Mouse (Mus musculus) CD8-positive naive resting alpha-beta T cell, adult 2 months (primary cell): ENCODE data around the gene Atp10a.

Experiments
- DNase-seq, 2 experiments: peaks; one replicate each; pipeline ENCODE4 v3.0.0; 2022; ENCODE audit warnings: low read depth in 2 of 2, low spot score in 2 of 2

Gene Atp10a

DNA sequence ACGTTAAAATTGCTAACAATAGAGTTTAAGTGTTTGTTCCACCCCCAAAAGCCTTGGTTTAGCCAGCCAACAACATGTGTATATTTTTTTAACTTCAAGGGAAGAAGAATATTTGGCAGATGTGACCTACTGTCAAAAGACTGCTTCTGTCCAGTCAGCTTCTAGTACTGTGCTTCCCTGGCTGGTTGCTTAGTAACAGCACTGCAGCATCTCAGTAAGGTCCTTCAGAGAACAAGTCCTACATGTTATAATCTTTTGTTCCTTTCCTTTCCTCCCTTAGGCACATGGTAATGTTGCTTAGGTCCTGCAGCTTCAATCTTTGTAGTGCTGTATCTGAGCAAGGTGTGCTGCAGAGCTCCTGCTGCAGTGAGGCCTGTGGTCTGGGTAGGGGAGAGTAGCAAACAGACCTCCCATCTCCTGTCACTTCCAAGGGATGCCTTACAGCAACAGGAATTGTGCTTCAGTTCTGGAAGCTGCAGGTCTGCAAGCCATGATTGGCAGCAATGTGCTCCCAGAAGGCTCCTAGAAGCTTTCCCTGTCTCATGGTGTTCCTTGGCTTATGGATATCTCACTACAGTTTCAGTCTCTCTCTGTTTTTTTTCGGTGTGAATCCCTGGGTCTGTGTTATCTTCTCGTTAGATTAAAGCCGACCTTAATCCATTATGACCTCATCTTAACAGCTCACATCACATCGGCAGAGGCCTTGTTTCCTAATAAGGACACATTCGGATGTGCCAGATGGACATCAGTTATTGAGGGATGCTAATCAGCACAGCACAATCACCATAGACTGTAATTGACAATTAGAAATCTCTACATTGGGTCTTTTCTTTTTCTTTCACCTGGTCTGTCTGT lies 34.3 kb downstream of the Atp10a start:
- no peak for DNase-seq

- DNase-seq: no peak
Observed at GRCm38 (mm10) chr7:58690997-58691596, 35.1 kb downstream of the Atp10a start.

DNA sequence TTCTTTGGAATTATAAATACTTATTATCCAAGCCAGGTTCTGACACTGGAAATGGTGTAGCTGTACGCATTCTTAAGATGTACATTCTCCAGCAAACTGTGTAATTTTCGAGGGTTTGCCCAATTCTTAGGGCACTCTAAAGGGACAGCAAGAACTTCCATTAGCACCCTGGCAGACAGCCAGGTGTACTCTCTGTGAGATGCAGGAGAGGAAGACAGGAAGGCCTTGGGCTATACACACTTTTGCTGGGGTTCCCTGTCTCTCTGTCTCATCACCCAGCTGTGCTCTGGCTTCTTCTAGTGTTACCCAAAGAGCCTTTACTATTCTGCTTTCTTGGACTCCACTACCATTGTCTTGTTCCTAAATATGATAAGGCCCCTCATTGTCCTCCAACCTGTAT lies 36.7 kb downstream of the Atp10a start:
- no peak for DNase-seq

DNA sequence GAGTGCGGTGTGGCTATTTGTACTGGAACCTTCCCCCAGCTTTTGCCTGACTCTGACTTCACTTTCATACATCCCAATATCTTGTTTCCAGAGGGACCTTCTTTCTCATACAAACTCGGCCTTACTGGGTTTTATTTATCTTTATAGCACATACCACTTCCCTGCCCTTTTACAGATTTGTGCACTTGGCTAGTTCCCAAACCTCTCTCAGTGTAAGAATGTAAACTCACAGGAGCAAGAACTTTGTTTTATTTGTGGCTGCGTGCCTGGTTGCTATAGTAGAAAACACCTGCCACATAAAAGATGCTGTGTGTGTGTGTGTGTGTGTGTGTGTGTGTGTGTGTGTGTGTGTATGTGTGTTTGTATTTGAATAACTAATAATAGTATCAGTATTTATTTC lies 37.4 kb downstream of the Atp10a start:
- DNase-seq: no peak

GRCm38 (mm10) chr7:58695661-58696060 lies 39.7 kb downstream of the Atp10a start:
- DNase-seq: no peak

GRCm38 (mm10) chr7:58697092-58697491 lies 41.1 kb downstream of the Atp10a start:
- DNase-seq: peak; percentile 30 to 47

DNA sequence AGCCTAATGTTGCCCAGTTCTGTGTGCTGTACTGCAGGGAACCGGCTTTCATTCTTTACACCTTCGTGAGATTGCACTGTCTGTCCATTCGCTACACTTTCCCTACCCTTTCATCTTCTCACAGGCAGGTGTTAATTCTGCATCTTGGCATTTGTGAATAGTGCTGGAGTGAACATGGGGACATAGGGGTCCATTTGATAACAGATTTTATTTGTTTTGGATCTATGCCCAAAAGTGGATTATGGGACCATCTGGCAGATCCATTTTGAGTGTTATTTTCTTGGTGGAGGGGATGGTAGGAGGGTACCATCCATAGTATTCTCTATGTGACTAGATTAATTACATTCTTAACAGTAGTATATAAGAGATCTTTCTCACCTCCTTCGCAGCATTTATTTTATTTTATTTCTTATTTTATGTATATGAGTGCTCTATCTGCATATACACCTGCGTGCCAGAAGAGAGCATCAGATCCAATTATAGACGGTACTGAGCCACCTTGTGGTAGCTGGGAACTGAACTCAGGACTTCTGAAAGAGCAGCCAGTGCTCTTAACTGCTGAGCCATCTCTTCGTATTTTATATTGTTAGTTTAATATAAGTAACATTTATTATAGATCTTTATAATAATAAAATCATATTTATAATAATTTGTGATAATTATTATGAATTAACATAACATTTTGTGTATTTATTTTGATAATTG lies 42.9 kb downstream of the Atp10a start:
- DNase-seq: no peak

- peak; percentile 30 to 49 for DNase-seq
Observed at GRCm38 (mm10) chr7:58701311-58701710, 45.3 kb downstream of the Atp10a start.

DNA sequence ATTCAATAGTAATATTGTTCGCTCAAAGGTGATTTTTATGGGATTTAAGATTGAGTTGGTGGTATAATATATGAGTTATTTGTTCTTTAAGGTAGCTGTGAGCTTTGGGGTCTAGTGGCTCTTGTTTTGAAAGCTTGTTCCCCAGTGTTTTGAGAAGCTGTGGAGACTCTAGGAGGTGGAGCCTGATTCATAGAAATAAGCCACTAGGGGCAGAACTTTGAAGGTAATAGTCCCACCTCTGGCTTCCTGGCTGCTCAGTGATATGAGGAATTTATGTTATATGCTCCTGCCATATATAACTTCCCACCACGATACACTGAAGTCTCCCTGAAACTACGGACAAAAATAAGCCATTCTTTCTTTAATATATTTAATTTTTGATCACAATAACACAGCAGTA lies 49.2 kb downstream of the Atp10a start:
- DNase-seq: no peak

- DNase-seq: no peak
Observed at GRCm38 (mm10) chr7:58709306-58709705, 53.3 kb downstream of the Atp10a start.

- DNase-seq: no peak
Observed at GRCm38 (mm10) chr7:58710312-58710711, 54.3 kb downstream of the Atp10a start.

DNA sequence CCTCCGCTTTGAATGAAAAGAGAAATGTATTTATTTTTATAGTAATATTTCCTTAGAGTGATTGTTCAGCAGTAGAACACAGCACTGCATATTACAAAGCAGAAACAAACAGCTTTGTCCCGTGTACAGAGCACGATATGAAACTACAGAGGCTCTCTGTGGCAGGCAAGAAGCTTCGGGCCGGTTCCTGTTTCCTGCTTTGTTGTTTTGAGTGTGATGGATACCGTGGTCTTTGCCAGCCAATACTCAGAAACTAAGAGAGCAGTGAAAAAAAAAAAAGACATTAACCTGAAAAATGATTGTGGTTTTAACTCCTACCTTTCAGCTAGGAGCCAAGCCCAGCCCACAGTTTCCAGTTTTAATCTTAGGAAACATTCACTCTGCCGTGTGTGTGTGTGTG lies 55.8 kb downstream of the Atp10a start:
- peak in 1 of 2 experiments; percentile 37 for DNase-seq

- DNase-seq: no peak
Observed at GRCm38 (mm10) chr7:58715576-58716144, 59.7 kb downstream of the Atp10a start.

GRCm38 (mm10) chr7:58716626-58717025 lies 60.7 kb downstream of the Atp10a start:
- DNase-seq: no peak

DNA sequence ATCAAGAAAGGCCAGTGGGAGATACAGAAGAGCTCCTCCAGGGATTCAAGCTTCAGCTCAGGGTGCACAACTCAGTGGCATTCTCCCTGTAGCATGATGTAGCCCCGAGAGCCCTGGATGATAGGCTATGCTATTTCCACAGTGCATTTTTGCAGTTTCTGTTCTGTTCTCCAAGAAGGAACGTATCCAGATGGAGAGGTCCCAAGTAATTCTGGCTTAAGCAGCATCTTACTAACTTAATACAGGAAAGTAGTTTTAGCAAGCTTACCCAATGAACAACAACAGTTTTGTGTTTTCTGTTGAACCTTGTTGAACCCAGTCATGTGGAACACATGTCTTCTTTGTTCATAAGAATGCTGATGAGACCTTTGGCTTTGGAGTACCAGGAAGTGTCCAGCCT lies 62.6 kb downstream of the Atp10a start:
- no peak for DNase-seq

DNA sequence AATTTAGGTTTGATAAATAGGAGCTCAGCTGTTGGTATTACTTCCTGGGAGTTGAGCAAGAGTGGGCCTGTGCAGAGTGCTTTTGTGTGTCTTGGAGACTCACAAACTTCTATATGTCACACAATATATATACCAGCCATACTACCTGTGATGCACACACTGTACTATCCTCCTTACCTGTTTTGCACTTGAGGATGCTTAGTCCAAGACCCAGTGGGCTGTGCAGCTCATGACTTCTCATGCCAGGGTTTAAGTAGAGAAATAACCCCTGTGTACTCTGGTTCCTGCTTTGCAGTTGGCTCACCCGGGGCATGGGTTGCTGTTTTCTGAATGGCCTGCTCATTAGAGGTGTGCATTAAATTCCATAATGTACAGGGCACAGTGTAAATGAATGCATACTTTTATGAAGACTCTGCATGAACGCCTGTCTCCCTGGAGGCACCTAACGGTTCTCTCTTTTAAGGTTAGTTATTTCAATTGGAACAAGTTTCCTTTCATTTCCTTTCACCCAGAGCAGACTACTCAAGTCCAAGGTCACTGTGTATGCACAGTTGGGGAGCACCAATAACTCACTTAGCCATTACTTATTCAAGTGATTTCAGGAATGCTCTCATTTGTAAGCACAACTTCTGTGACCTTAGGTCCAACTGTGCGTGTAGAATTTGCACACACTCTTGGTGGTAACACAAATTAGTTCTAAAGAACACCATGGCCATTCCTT lies 63.4 kb downstream of the Atp10a start:
- no peak for DNase-seq

DNA sequence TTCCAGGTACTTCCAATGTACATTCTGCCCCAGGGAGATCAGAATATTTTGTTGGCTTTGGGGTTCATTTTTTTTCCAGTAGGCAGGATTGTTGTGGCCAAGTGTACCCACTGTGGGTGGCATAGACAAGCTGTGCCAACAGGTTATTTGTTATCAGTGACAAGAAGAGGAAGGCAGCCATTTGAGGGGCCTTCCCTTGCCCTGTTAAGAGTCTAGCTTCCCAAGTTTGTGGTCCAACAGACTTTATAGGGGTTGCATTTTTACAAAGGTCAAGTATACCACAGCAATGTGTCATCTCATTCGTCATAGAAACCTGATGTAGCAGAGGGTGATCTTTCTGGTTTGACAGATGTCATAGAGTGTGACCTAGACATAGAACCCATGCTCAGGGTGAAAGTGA lies 66.3 kb downstream of the Atp10a start:
- DNase-seq: no peak

- DNase-seq: no peak
Observed at GRCm38 (mm10) chr7:58730201-58730600, 74.2 kb downstream of the Atp10a start.

DNA sequence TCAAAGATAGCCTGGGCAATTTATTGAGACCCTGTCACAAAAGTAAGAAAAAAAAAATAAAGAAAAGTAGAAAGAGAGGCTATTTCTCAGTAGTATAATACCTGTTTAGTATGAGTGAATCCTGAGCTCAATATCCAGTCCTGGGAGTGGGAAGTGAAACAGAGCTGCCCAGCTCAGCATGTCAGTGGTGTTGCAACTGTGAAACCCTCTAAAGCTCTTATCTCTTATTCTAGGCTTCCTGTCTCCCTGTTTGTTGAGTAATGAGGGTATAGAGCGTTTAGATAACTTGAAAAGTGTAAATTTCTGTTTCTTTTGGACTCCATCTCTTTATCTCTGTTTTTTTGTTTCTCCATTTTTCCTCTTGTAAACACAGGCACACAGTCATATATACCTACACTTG lies 74.9 kb downstream of the Atp10a start:
- DNase-seq: no peak

- no peak for DNase-seq
Observed at GRCm38 (mm10) chr7:58732406-58732805, 76.4 kb downstream of the Atp10a start.

- DNase-seq: no peak
Observed at GRCm38 (mm10) chr7:58733490-58733901, 77.5 kb downstream of the Atp10a start.
